ENCODE assay signal across 8 mouse cellular contexts in genomic region chr17:47484241-47484921, GRCm38 (mm10). TPM values are rescaled to one million over a fixed set of nuclear protein-coding genes. Genes with fewer than 3 reads are reported as not detected.
DNase-seq lines count a peak whose midpoint lies in the region; ATAC-seq lines count a peak whose summit lies in the region.

No protein-coding gene starts in this region.

- H3K36me3 ChIP-seq in heart, embryonic 16.5 days (ENCODE audit: control insufficient read depth, insufficient read depth): peaks cover 9% of the 10 kb centered on the region; the same call in 1 of the 2 replicates
- H3K36me3 ChIP-seq in embryonic facial prominence, embryonic 14.5 days (ENCODE audit: control insufficient read depth, insufficient read depth, low read length): peaks cover 12% of the 10 kb centered on the region
- peaks cover 8% of the 10 kb centered on the region; the same call in 1 of the 2 replicates for H3K36me3 ChIP-seq in limb, embryonic 11.5 days (ENCODE audit: control insufficient read depth, insufficient read depth, low read length)
- peaks cover 7% of the 10 kb centered on the region for H3K36me3 ChIP-seq in midbrain, embryonic 16.5 days (ENCODE audit: control insufficient read depth, insufficient read depth, low read length)

- intact Hi-C loops in heart, postnatal 14 days (cut with DNase I): loop anchor here (5.0 kb wide), 2 partner anchors 97 to 112 kb away; partner anchors contain the start of gene Guca1b

- H3K4me2 ChIP-seq in heart, embryonic 16.5 days (ENCODE audit: low read depth, low read length): no peak overlapping the region
- H3K4me2 ChIP-seq in embryonic facial prominence, embryonic 14.5 days (ENCODE audit: low read depth, low read length): no peak overlapping the region
- H3K4me2 ChIP-seq in limb, embryonic 11.5 days (ENCODE audit: low read depth, severe bottlenecking): no peak overlapping the region
- no peak overlapping the region for H3K4me2 ChIP-seq in midbrain, embryonic 16.5 days (ENCODE audit: low read length)

- H3K9ac ChIP-seq in heart, embryonic 16.5 days (ENCODE audit: low read length): peak overlapping the region; percentile 10; the same call in 1 of the 2 replicates
- H3K9ac ChIP-seq in embryonic facial prominence, embryonic 14.5 days (ENCODE audit: low read depth, low read length): no peak overlapping the region
- H3K9ac ChIP-seq in limb, embryonic 11.5 days (ENCODE audit: low read length): no peak overlapping the region; the same call in 1 of the 2 replicates
- H3K9ac ChIP-seq in midbrain, embryonic 16.5 days (ENCODE audit: low read depth, low read length): no peak overlapping the region

- DNase-seq in heart, postnatal 14 days: no peak
- DNase-seq in embryonic facial prominence, embryonic 14.5 days (ENCODE audit: low spot score): peak; percentile 84
- DNase-seq in limb, embryonic 11.5 days (ENCODE audit: low spot score): no peak
- no peak for DNase-seq in left cerebral cortex, adult 18-20 months (ENCODE audit: low spot score in 2 of 2)
- no peak for DNase-seq in adrenal gland, adult 8-10 months
- DNase-seq in cerebellum, postnatal 36 days: no peak

- H3K27me3 ChIP-seq in heart, embryonic 16.5 days (ENCODE audit: control insufficient read depth, insufficient read depth, low read length): no peaks in the 10 kb centered on the region
- no peaks in the 10 kb centered on the region for H3K27me3 ChIP-seq in embryonic facial prominence, embryonic 14.5 days (replicated peaks; ENCODE audit: control insufficient read depth, insufficient read depth, low read length)
- no peaks in the 10 kb centered on the region for H3K27me3 ChIP-seq in limb, embryonic 11.5 days (ENCODE audit: control insufficient read depth, insufficient read depth, low read length)
- H3K27me3 ChIP-seq in midbrain, embryonic 16.5 days (ENCODE audit: control insufficient read depth, insufficient read depth, low read depth, low read length): no peaks in the 10 kb centered on the region

- H3K4me3 ChIP-seq in heart, embryonic 16.5 days (ENCODE audit: low read length): no peak overlapping the region
- H3K4me3 ChIP-seq in embryonic facial prominence, embryonic 14.5 days (ENCODE audit: low read depth, low read length): no peak overlapping the region
- no peak overlapping the region for H3K4me3 ChIP-seq in limb, embryonic 11.5 days (ENCODE audit: low read depth, low read length)
- H3K4me3 ChIP-seq in midbrain, embryonic 16.5 days (ENCODE audit: low read depth, low read length): no peak overlapping the region

- peaks cover 20% of the 10 kb centered on the region for H3K4me1 ChIP-seq in heart, embryonic 16.5 days (ENCODE audit: control insufficient read depth, insufficient read depth, low read length)
- H3K4me1 ChIP-seq in embryonic facial prominence, embryonic 14.5 days (ENCODE audit: control insufficient read depth, insufficient read depth, low read length): peaks cover 3% of the 10 kb centered on the region; the same call in 1 of the 2 replicates
- peaks cover 7% of the 10 kb centered on the region; the same call in 1 of the 2 replicates for H3K4me1 ChIP-seq in limb, embryonic 11.5 days (ENCODE audit: control insufficient read depth, insufficient read depth, low read length)
- H3K4me1 ChIP-seq in midbrain, embryonic 16.5 days (ENCODE audit: control insufficient read depth, insufficient read depth, low read length): no peaks in the 10 kb centered on the region

- no peaks in the 10 kb centered on the region for H3K9me3 ChIP-seq in heart, embryonic 16.5 days (replicated peaks; ENCODE audit: control insufficient read depth, low read length)
- H3K9me3 ChIP-seq in embryonic facial prominence, embryonic 14.5 days (ENCODE audit: control insufficient read depth, low read length): no peaks in the 10 kb centered on the region
- no peaks in the 10 kb centered on the region for H3K9me3 ChIP-seq in limb, embryonic 11.5 days (ENCODE audit: control insufficient read depth, low read length)
- H3K9me3 ChIP-seq in midbrain, embryonic 16.5 days (replicated peaks; ENCODE audit: control insufficient read depth, low read length, poor library complexity, severe bottlenecking): no peaks in the 10 kb centered on the region

- ATAC-seq in heart, embryonic 16.5 days (replicated peaks; ENCODE audit: extremely low read depth, insufficient read depth, low FRiP score): peak; percentile 49
- ATAC-seq in embryonic facial prominence, embryonic 14.5 days (ENCODE audit: low read depth): peak; percentile 86
- ATAC-seq in limb, embryonic 11.5 days (ENCODE audit: insufficient number of reproducible peaks, low FRiP score, low TSS enrichment, low read depth): peak; percentile 46; the same call in 1 of the 2 replicates
- ATAC-seq in midbrain, embryonic 16.5 days: peak; percentile 23; the same call in 1 of the 2 replicates

- 47% methylated on average over 1 of the region's 1 CpGs for WGBS in heart, embryonic 16.5 days
- WGBS in embryonic facial prominence, embryonic 14.5 days: 44% methylated on average over 1 of the region's 1 CpGs
- 10% methylated on average over 1 of the region's 1 CpGs for WGBS in limb, embryonic 11.5 days
- WGBS in midbrain, embryonic 16.5 days: 21% methylated on average over 1 of the region's 1 CpGs

- peak overlapping the region; percentile 21; the same call in 1 of the 2 replicates for H3K27ac ChIP-seq in heart, embryonic 16.5 days (ENCODE audit: low read length)
- peak overlapping the region; percentile 56 for H3K27ac ChIP-seq in embryonic facial prominence, embryonic 14.5 days (replicated peaks; ENCODE audit: low read depth, low read length)
- H3K27ac ChIP-seq in limb, embryonic 11.5 days (replicated peaks; ENCODE audit: low read depth, low read length): 0 out of 2 replicates have a peak overlapping the region, but pooled peaks have one; percentile 14
- H3K27ac ChIP-seq in midbrain, embryonic 16.5 days (ENCODE audit: low read length): no peak overlapping the region

RNA-seq across cellular contexts. Expression of gene Taf8, which starts 17.7 kb away (rescaled TPM):
- 20.3 and 20.8 TPM in 2 replicates for polyA plus RNA-seq in heart, embryonic 16.5 days (2015; fragmentation: Nextera tagmentation; extraction: Ambion mirVana)
- 10 to 100 TPM; 14.9 to 15.6 TPM for total RNA-seq in heart, postnatal 14 days (2021)
- 19.5 and 24.3 TPM in 2 replicates for polyA plus RNA-seq in embryonic facial prominence, embryonic 14.5 days (2014; fragmentation: Nextera tagmentation; extraction: Ambion mirVana)
- polyA plus RNA-seq in limb, embryonic 11.5 days (2014; fragmentation: Nextera tagmentation; extraction: Ambion mirVana): 30.4 and 33.7 TPM in 2 replicates
- polyA plus RNA-seq in midbrain, embryonic 16.5 days (2015; fragmentation: Nextera tagmentation; extraction: Ambion mirVana): 19.8 and 20.8 TPM in 2 replicates
- 10 to 100 TPM; 16.8 to 19.1 TPM for total RNA-seq in left cerebral cortex, adult 18-20 months (2021)
- total RNA-seq in adrenal gland, adult 8-10 months (2022): 10 to 100 TPM; 22.8 to 29.9 (median 25.9) TPM

RNA-seq across cellular contexts. Expression of gene Ccnd3, which starts 20.5 kb away (rescaled TPM):
- 412 and 420 TPM in 2 replicates for polyA plus RNA-seq in heart, embryonic 16.5 days (2015; fragmentation: Nextera tagmentation; extraction: Ambion mirVana)
- 100 to 1,000 TPM in 1 of 2 experiments, 10 to 100 TPM in 1; 93.8 to 126 TPM for total RNA-seq in heart, postnatal 14 days (2021)
- 519 TPM in 2 replicates for polyA plus RNA-seq in embryonic facial prominence, embryonic 14.5 days (2014; fragmentation: Nextera tagmentation; extraction: Ambion mirVana)
- polyA plus RNA-seq in limb, embryonic 11.5 days (2014; fragmentation: Nextera tagmentation; extraction: Ambion mirVana): 345 and 350 TPM in 2 replicates
- 58.4 and 61.4 TPM in 2 replicates for polyA plus RNA-seq in midbrain, embryonic 16.5 days (2015; fragmentation: Nextera tagmentation; extraction: Ambion mirVana)
- 10 to 100 TPM; 33.6 to 40.7 TPM for total RNA-seq in left cerebral cortex, adult 18-20 months (2021)
- 100 to 1,000 TPM; 350 to 623 (median 446) TPM for total RNA-seq in adrenal gland, adult 8-10 months (2022)

RNA-seq across cellular contexts. Expression of gene 1700001C19Rik, which starts 47.2 kb away (rescaled TPM):
- polyA plus RNA-seq in heart, embryonic 16.5 days (2015; fragmentation: Nextera tagmentation; extraction: Ambion mirVana): 0.57 and 0.64 TPM in 2 replicates
- total RNA-seq in heart, postnatal 14 days (2021): not detected
- polyA plus RNA-seq in embryonic facial prominence, embryonic 14.5 days (2014; fragmentation: Nextera tagmentation; extraction: Ambion mirVana): 0.13 and 0.49 TPM in 2 replicates
- 0.12 TPM in 1 of 2 replicates, not detected in the other for polyA plus RNA-seq in limb, embryonic 11.5 days (2014; fragmentation: Nextera tagmentation; extraction: Ambion mirVana)
- 0.46 and 0.50 TPM in 2 replicates for polyA plus RNA-seq in midbrain, embryonic 16.5 days (2015; fragmentation: Nextera tagmentation; extraction: Ambion mirVana)
- total RNA-seq in left cerebral cortex, adult 18-20 months (2021): under 1 TPM in 1 of 2 experiments, not detected in 1; 0.21 TPM
- under 1 TPM in 2 of 4 experiments, not detected in 2; 0.17 to 0.35 TPM for total RNA-seq in adrenal gland, adult 8-10 months (2022)

RNA-seq across cellular contexts. Expression of gene AI661453, which starts 48.0 kb away (rescaled TPM):
- 0.77 and 0.92 TPM in 2 replicates for polyA plus RNA-seq in heart, embryonic 16.5 days (2015; fragmentation: Nextera tagmentation; extraction: Ambion mirVana)
- 1 to 10 TPM; 1.8 to 2.1 TPM for total RNA-seq in heart, postnatal 14 days (2021)
- 2.4 and 2.9 TPM in 2 replicates for polyA plus RNA-seq in embryonic facial prominence, embryonic 14.5 days (2014; fragmentation: Nextera tagmentation; extraction: Ambion mirVana)
- 0.41 and 0.74 TPM in 2 replicates for polyA plus RNA-seq in limb, embryonic 11.5 days (2014; fragmentation: Nextera tagmentation; extraction: Ambion mirVana)
- 0.09 and 0.17 TPM in 2 replicates for polyA plus RNA-seq in midbrain, embryonic 16.5 days (2015; fragmentation: Nextera tagmentation; extraction: Ambion mirVana)
- total RNA-seq in left cerebral cortex, adult 18-20 months (2021): under 1 TPM; 0.46 to 0.54 TPM
- total RNA-seq in adrenal gland, adult 8-10 months (2022): 1 to 10 TPM in 2 of 4 experiments, under 1 TPM in 2; 0.83 to 1.2 (median 0.99) TPM

Comparison
In these comparisons a context has a peak if more than half of its experiments do, and no peak if none do; other contexts are left out.
1. ATAC-seq: peak in every context shown above with its lines; median percentile 86 in embryonic facial prominence, embryonic 14.5 days; 49 in heart, embryonic 16.5 days; 46 in limb, embryonic 11.5 days; 23 in midbrain, embryonic 16.5 days.